Mouse (Mus musculus): ENCODE measurements around the gene Alyref.
A peak's percentile ranks its signal among the peaks of the same experiment; 100 is the strongest.

Gene Alyref

DNA sequence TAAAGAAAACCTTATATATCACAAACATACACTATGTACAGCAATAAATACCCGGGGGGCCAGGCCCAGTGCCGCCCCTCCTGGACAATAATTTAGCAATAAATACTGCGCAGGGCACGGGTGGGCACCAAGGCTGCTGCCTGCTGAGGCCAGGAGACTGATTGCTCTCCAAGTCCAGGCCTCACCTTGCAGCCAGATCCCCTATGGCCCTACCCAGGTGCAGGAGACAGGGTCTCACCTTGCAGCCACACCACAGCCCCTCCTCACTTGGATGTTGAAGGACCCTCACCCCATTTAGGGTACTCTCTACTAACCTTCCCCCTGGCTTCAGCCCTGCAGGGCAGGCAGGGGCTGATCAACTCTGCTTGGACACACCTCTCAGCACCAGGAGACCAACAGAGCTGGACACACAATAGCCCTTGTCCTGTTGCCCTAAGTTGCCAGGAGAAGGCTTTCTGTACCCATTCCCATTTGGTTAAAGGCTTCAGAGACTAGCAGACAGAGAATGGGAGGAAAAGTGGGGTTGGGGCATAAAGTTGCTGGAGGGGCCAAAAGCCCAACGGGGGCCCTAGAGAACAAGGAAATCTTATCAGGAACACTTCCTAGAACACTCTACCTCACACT lies 27.1 kb upstream of the Alyref start, which contains the start of gene Sirt7:
TSS of gene Sirt7 (minus strand) at position 89 of the 624 bp plus-strand sequence.
- peak in 1 of 2 experiments; percentile 42 for DNase-seq

DNA sequence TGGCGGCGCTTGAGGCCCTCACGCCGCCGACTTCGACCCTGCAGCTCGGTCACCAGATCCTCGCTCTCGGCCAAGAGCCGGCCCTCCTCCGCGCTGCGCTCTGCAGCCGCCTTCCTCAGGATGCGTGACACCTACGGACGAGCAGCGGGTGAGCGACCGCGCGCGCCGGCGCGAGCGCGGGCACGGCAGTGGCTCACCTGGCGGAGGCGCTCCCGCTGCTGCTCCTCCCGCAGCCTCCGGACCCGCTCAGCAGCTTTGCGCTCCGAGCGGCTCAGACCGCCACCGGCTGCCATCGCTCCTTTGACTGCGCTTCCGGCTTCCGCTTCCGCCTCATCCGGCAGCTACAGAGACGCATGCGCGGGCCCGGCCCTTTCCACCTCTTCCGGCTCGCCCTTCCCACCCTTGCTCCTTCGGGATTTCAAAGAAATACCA lies 26.5 kb upstream of the Alyref start:
- peak; percentile 83 to 90 for DNase-seq

DNA sequence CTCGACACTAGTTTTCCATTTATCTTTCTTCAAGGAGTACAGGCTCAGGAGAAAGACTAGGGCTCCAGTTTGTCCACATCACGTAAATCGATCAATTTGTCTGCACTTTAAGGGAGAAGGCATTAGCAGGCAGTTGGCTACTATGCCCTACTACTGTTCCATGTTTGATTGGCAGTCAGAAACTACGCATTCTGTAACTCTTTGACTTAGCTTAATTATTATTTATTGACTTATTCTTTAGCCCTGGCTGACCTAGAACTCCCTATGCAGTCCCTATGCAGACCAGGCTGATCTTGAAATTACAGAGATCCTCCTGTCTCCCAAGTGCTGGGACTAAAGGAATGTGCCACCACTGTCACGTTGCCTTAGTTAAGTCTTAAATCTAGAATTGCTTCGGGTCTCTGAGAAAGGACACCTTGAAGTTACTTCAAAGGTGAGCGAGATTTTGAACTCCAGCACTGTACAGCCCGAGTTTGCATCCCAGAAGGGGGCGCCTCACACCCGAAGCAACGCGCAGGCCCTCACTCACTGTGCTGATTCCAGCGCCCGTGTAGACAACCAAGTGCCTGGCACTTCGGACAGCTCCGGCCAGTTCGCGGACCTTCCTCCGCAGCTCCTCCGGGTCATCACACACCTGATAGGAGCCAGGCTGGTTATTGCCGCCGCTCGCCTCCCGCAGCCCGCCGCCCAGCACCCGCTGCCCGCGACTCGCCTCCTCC lies 26.0 kb upstream of the Alyref start:
- peak; percentile 79 to 81 for DNase-seq

DNA sequence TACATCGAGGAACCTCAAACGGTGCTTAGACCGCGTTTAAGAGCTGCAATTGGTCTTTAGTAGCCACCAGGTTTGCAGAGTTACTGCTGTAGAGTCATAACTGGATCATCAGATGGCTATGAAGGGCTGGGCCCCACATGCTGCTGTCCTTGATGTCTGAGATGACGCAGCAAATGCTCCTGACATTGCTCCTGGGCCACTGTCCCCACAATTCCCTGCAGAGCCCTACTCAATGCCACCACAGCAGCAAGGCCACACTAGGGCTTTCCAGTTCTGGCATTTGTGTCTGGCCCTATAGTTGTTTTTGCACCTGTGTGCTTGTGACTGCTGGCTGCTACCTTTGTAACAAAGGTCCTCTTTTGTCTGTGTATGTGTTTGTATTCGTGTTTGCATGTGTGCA lies 24.6 kb upstream of the Alyref start:
- peak in 1 of 2 experiments; percentile 2 for DNase-seq

DNA sequence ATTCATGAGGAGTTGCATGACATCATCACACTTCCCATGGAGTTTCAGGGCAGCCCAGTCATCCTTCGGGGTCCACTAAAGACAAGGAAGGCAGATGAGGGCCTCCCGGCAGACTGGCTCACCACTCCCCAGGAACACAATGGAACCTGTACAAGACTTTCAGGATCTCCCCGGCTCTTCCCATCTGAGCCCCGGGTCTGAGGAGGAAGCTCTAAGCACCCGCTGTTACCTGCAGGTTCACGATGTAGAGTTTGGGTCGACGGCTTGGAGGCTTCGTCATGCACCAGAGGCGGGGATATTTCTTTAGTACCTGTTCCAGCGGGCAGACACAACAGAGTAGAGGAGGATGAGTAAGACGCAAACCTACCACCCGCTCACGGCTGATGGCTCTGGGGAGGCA lies 22.0 kb upstream of the Alyref start:
- DNase-seq: no peak

DNA sequence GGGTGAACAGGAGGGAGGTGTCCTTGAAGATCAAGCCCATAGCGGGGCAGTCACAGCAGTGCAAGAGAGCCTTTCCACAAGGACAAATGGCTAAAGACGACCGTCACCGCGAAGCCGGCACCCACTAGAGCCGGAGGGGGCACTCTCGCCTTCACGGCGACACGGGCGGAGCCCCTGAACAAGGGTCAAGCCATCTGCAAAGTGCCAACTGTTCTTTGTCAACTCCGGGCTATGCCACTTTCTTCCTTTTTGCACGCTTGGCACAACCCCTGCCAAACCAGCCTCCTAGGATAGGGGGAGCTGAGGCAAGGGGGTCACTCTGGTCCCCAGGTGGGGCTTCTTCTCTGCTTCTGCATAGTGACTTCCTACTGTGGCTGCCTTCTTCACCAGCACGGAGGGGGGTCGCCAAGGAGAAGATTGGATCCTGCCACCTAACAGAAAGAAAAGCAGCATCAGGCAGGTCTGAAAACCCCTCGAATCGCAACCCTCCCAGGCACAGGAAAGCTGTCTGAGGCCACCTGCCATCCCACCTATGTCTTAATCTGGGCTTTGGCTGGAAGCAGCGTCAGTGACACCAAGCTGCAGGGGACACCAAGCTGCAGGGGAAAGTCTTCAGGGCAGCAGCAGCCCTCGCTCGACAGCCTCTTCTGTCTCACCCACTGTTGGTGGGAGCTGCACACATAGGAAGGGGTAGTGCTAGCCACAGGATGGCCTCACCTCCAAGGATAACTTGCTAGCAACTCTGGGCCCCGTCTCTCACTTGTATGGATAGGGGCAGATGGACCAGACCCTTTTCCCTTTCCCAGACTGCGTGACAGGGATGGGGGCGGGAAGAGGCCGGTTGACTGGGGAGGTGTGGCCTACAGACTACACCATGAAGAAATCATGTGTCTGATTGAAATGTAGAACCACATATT lies 20.7 kb upstream of the Alyref start:
- DNase-seq: peak in 1 of 2 experiments; percentile 13

DNA sequence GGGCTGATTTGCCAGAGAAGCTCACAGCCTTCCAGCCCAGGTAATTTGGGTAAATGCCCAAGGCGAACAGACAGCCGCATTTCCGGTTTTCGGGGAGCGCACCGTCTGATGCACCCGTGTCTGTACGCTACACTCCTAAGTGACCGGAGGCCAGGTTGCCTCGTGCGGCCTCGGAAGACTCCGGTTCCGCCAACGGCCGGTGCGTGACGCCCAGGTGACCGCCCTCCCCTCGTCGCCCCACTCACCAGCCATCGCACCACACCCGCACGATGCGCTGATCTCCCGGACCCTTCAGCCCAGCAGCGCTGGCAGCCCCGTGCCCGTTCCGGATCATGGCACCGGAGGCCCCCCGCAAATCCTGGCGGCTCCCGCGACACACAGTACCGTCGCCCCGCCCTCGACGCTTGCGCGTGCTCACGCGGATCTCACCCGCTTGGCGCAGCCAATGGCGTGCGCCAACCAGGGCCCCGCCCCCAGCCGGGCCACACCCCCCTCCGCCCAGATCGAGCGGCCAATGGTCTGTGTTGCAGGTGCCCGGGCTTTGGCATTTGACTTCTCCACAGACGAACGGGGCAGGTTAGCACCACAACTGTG lies 19.5 kb upstream of the Alyref start, which contains the start of gene Pcyt2:
TSS of gene Pcyt2 (minus strand) at position 418 of the 594 bp plus-strand sequence.
- DNase-seq: peak; percentile 92 to 95

DNA sequence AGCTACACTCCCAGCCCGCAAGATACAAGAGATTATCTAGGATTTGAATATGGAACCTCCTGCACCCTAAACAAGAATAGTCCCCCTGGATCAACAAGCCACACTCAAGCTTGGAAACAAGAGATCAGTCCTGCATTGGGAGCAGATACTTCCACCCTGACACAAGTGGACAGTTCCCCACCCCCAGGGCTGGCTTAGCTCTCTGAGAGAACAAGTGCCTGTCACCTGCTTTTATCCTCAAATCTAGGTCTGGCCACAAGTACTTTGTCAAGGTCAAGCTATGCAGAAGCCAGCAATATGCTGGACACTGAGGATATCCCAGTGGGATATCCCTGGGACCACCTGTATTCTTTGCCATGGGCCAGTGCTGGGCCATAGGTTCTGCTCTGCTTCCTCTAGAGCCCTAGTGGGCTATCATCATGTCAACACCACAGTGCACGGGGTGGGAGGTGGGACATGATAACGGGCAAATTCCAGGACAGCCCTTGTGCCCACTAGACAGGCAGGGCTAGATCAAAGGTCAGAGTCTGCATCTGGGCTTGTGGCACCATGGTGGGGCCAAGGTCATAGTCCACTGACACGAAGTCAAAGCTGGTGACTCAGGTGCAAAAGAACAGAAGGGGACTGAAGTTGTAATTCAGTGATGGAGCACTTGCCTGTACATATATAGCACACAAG lies 18.6 kb upstream of the Alyref start:
- DNase-seq: peak in 1 of 2 experiments; percentile 16

DNA sequence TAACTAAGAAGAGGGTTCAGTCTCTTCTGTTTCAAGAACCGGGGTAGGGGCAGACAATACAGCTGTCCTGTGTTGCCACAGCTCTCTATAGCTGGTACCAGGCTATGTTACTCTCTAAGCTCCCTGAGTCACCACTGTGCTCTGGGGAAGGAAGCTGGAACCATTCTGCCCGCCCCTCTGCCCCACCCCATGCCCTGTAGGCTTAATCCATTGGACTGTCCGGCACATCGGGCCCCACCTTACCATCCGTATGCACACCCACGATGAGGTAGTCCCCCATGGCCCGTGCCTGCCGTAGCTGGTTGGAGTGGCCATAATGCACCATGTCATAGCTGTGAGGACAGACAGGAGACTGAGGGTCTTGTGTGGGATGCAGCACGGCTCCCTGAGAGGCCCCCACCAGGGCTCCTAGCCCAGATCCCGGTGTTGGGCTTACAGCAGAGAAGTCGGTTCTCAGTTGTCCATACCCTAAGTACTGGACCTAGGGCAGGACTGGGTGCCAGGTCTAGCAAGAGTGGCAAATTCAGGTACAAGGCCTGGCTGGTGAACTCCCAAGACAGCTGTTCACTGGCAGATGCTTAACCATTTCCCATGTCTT lies 17.5 kb upstream of the Alyref start:
- peak in 1 of 2 experiments; percentile 8 for DNase-seq

DNA sequence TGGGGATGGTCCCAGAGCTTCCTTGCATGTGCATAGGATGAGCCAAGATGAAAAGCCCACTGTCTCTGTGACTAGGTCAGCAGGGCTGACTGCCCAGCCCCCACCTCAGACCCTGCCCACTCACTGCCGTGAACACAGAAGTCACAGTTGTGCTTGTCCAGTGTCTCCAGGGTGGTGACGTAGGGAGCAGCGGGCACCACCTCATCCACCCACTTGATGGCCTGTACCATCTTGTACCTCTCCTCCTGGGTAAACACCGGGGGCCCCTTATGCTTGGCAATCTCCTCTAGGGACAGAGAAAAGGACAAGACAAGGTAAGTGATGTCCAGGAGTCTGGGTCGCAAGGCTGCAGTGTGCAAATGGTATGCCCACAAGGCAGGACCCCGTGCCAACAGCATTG lies 17.0 kb upstream of the Alyref start:
- no peak for DNase-seq

DNA sequence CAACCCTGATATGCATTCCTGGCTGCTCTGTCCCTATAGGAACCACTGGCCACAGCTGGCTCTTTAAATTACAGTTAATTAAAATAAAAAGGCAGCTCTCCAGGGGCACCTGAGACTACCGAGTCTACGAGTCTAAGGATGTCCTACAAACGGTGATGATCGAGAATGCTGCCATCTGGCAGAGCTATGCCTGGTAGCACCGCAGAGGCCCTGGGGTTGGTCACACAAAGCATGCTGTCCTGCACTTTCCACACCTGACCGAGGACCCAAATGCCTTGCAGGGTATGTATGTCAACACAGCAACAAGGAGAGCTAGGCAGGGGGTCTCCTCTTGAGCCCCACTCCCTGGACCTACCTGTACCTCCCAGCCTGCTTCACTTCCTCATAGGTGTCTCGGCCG lies 15.8 kb upstream of the Alyref start:
- peak in 1 of 2 experiments; percentile 6 for DNase-seq

DNA sequence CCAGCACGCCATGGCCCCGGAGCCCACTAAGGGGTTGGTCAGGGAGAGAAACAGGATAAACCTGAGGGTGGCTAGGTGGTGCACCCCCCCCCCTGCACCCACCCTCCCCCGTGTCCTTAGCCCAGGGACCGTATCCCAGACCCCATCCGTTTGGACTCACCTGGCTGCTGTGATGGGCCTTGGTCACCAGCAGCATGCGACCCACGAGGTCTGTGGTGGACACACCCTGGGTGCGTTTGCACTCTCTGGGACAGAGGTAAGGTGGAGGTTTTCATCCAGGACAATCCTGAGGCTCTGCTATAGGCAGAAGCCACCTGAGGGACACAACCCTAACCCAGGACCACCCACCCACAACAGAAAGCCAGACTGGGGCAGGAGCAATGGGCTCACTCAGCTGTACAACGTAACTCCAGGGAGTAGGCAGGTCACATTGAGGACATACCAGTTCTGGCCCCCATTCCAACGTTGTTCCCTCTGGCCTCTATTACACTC lies 15.4 kb upstream of the Alyref start:
- DNase-seq: no peak

DNA sequence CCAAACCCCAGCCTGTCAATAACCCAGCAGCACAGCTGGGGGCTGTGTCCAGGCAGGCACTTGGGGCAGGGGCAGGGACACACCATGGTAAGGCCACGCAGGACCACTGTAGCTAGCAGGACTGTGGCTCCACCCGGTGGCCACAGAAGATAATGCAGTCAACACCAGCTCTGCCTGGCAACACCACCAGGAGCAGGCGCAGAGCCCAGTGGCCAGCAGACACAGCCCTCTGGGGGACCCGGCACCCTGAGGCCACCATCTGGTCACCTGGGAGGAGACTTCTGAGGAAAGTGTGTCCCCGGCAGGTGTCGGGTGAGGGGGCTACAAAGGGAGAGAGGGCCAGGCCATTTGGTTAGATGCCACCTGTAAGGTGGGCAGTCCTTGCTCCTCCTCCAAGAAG lies 14.6 kb upstream of the Alyref start:
- DNase-seq: peak; percentile 77 to 79

DNA sequence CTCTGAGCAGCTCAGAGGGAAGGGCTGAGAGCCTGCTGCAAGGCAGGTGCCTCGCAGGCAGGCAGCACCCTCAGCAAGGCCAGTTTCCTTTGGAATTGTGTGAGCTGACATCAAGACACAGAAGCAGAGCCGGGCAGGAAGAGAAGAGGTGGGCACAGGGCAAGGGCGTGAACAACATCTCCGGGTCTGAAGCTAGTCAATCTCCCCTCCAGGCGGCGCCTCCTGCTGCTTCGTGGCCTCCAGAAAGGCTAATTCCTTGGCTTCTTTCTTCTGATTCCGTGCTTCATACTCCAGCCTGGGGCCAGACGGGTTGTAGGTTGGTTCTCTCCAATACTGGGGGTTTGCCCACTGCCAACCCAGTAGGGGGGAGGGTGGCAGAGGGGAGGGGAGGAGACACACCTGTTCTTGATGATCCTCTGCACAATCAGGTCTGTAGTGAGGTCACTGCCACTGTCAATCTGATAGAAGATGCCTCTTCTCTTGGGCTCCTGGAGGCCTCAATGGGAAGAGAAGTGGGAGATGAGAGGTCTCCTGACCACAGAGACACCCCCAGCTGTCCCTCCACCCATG lies 12.4 kb upstream of the Alyref start:
- DNase-seq: no peak

DNA sequence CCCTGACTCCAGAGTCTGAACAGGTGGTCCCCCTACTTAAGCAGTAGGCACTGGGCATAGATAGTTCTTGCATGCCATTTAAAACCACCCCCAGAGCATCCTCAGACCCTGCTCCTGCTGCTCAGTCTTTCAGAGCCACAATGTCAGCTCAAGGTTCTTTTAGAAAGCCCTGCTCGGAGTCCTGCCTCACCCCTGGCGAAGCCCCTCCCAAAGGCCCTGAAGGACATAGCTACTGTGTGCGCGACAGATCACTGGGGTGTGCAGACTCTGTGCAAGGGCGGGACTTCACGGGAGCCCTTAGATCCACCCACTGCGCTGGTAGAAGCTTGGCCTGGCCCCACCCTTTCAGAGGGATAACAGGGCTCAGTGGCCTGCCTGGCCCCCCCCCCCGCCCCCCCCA lies 11.1 kb upstream of the Alyref start:
- no peak for DNase-seq

DNA sequence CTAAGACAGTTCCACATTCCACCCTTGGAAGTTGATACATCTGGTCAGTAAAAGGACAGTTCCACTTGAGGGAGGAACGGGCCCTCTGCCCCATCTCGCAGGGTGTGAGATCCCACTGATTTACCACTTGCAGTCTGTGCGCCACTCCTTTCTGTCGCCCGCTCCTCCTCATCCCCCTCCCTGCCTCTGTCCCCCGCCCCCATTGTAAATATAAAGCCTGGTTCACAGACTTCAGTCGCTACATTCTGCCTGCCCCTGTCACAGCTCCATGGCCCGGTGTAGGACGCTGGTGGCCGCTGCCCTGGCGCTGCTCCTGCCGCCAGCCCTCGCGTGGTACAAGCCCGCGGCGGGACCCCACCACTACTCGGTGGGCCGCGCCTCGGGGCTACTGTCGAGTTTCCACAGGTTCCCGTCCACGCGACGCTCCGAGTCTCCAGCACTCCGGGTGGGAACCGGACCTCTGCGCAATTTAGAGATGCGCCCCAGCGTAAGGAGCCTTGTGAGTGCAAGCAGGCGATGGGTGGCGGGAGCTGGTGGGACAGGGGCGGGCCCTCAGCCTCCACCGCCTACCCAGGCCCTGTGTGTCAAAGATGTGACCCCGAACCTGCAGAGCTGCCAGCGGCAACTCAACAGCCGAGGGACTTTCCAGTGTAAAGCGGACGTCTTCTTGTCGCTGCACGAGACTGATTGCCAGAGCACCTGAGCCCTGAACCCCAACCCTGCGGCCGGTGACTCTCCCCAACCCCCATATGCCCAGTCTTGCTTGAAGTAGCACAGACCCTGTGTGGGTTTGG lies 10.3 kb upstream of the Alyref start, which contains the start of gene Npb:
TSS of gene Npb (plus strand) at position 237 of the 794 bp plus-strand sequence.
- DNase-seq: no peak

DNA sequence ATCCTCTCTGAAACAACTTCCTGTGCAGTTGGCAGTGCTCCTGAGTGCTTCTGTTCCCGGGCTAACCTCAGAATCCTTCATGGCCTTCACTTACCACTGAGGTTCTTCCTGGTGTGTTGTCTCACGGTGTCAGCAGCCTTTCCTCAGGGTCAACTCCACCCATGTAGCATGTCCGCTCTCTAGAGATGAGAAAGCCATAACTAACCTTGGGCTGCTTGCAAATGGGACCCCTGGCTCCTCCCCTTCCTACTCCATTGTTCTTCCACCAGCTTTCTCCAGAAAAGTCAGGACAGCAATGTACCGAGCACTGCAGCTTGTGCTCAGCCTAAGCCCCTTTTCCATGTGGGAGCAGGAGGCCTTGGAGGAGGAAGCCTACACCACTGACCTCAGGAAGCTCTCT lies 8.6 kb upstream of the Alyref start:
- DNase-seq: no peak

DNA sequence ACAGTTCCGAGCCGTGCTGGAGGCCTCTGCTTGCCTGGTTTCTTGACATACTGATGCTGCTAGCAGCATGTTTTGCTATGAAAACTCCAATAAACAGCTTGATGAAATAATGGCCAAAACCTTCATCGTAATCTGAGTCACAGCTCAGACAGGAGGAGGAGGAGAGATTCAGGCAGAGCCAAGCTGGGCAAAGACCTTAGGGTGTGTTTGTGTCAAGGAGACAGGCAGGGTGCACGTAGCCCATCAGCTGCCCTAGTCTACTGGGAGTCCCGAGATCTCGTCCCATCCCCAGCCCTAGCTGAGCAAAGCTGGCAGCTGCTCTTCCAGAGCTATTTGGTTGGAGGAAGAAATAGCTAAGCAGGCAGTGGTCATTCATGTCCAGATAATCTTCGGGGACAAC lies 7.5 kb upstream of the Alyref start:
- DNase-seq: no peak

DNA sequence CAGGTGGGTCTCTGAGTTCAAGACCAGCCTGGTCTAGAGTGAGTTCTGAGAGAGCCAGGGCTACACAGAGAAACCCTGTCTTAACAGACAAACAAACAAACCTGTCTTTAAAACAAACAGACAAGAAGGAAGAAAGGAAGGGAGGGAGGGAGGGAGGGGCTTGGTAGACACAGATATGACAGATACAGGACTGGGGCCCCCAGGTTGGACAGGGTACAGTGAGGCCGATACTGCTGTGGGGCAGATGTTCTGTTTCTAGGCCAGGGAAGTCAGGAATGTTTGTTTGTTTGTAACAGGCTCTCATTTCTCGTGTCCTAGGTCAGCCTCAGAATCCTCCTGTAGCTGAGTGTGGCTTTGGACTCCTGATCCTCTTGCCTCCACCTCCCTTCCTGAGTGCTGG lies 5.4 kb upstream of the Alyref start:
- DNase-seq: no peak

DNA sequence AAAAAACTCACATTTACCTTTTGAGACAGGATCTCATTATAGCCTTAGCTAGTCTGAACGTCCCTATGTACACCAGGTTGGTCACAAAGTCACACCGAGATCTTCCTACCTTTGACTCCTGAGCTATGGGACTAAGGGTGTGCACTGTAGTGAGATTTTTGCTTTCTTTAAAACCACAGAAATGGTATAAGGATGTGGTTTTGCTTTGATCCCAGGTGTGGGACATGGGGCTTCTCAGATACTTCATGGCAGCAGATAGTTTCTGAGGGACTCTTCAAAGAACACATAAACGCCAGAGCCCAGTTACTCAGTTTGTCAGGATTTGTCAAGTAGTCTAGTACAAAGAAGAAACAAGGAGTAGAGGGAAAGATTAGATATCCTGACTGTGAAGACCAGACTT lies 2.6 kb upstream of the Alyref start:
- DNase-seq: no peak
